Mouse (Mus musculus): Measurements from ENCODE around the gene Fam219b.

The Fam219b gene

DNA sequence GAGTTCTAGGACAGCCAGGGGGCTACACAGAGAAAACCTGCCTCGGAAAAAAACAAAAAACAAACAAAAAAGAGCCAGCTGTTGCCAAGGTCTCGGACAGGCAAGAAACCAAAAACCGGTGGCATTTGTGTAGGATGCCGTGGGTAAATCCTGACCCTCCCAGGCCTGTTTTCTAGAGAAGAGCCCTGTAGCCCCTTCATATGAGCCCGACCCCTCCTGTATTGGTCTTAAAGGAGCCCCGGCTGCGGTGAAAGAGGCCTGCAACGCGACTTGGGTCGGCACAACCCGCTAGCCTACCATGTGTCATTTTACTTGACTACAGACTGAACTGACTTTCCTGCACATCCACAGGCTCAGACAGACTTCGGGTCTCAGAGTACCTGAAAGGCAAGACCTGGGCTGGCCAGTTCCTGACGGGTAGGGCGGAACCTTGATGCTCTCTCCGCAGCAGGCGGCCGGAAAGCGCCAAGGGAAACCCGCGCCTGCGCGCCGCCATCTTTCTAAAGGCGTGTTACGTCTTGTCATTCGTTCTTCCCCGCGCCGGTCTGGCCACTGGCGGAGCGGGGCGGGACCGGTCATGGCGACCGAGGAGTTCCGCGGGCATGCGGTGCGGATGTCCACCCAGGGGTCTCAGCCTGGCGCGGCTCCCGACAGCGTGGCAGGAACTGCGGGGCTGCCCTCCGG lies at the start of gene Fam219b:
Fam219b (plus strand) TSS at position 485 of the 684 bp plus-strand sequence.
- DNase-seq = peak; percentile 90

DNA sequence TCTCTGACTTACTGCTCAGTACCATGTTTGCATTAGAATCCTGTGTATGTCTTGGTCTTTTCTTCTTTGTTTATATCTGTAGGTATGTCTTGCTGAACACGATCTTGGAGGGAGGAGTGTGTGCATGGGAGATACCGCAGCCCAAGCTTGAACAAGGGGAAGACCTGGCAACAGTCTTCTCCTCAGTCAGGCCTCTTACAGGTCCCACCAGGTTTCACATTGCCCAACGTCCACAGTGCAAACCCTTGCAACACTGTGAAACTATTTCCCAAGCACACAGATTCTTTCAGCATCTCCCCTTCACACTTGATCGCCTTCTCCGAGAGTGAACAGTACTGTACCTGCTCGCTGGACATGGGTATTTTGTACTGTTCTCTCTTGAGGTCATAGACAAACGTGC lies 49.5 kb upstream of the Fam219b start:
- DNase-seq = no peak

DNA sequence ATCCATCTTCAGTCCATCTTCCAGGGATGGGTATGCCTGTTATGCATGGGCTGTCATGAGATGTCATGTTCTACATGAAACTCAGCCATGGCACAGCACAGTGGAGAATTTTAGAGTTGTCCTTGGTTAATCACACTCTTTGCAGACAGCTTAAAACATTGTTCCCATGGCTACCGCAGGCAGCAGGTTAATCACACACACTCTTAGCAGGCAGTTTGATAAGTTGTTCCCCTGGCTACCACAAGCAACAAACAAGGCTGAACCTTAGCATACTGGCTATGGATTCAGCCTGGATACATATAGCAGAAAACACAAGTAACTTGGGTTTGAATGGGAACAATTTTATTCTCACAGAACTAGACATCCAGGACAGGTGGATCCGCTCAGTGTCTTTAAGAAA lies 43.8 kb upstream of the Fam219b start:
- no peak for DNase-seq

DNA sequence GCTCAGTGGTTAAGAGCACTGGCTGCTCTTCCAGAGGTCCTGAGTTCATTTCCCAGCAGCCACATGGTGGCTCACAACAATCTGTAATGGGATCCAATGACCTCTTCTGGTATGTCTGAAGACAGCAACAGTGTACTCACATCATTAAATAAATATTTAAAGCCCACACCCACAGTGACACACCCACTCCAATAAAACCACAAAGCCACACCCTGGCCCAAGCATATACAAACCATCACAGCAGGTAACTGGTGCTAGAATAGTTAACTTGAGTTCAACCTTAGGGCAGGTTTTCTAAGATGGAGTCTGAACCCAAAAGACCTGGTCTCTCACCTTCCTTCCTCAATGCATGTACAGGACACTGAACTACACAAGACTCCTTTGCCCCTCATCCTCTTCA lies 42.4 kb upstream of the Fam219b start:
- DNase-seq = no peak

DNA sequence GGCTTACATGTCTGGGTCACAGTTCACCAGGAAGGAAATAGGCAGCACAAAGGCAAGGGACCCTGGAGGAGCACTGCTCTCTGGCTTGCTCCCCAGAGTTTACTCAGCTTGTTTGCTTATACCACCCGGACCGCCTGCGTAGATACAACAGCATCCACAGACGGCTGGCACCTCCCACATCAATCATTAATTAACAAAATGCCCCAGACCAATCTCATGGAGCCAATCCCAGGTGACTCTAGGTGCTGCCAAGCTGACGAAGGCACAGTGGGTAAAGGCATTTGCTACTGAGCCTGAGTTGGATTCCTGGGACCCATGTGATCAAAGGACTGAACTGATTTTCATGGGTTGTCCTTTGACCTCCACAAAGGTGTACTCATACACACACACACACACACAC lies 40.1 kb upstream of the Fam219b start:
- no peak for DNase-seq

DNA sequence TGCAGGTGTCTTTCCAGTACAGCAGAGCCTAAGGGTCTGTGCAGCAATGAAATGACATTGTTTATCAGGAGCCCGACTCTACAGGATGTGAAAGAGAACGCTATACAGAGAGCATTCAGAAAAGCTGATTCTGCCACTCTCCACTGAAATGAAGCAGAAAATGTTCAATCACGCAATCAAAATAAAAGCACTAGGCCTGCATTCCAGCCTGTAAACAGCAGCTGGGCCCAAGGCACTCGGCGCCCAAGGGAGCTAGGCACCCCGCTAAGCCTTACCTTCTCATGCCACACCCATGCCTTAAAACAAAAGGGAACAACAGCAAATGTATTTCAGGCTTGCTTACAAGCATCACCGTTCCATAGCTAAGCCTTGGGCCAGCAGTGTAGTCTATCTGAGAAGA lies 38.8 kb upstream of the Fam219b start:
- no peak for DNase-seq

DNA sequence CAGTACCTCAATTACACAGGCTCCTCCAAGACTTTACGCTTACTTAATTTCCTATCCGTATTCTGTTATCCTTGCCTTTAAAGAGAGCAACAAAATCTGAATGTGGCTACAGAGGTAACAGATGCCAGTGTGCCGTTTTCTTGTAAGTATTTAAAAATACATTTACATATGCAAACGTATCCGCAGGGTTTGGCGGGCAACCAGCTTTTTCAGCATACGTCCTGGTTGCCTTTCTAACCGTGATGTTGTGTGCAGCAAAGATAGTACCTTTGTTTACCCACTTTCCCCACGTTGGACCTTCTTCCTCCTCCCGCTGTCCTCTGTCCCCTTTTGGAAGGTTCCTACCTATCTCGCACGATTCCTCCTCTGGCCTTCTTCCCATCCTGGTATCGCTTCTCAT lies 35.9 kb upstream of the Fam219b start:
- DNase-seq = no peak

DNA sequence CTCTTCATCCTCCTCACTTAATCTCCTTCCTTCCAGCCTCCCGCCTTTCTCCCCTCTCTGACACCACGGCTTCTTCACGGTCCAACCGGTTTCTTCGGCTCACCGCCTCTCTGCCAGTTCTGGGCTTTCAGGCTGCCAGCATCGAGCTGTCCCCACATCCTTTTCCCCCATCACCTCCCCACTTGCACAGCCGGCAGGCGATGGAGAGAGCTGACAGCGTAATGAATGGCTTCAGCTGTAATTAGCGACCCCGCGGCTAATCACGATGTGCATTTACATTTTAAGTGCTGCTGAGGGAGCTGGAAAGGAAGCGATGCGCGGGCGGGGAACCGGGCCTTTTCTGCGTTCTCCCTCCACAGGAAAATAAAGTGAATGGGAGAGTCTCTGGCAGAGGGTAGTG lies 35.5 kb upstream of the Fam219b start:
- DNase-seq = no peak

DNA sequence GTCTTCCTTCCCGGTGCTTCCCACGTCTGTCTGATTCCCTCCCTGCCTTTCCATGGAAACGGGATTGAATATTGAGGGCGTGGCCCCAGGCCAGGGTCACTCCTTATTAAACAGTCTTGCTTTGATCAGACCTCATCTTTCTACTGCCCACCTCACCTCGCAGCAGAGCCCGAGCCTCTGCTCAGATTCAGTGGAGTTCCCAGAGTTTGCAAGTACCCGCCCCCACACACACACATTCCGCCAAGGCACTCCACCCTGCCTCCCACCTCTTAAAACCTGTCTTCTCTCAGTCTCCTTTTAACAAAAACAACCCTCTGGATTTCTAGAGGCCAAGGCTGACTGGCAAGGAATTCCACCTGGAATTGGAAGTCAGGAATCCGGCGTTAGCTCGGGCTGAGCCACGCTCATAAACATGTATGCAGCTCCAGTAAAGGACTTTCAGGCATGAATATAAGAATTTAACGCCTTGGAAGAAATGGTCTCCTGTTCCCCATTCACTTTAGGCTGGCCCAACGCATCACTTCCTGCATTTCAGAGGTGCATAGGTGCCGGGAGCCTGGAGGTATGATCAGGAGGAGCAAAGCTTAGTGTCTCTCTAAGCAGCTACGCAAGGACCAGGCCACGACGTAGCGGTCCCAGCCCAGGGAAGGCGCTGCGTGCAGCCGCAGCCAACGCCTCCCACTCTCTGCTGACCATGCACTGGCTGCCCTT lies 34.3 kb upstream of the Fam219b start:
- DNase-seq = no peak

DNA sequence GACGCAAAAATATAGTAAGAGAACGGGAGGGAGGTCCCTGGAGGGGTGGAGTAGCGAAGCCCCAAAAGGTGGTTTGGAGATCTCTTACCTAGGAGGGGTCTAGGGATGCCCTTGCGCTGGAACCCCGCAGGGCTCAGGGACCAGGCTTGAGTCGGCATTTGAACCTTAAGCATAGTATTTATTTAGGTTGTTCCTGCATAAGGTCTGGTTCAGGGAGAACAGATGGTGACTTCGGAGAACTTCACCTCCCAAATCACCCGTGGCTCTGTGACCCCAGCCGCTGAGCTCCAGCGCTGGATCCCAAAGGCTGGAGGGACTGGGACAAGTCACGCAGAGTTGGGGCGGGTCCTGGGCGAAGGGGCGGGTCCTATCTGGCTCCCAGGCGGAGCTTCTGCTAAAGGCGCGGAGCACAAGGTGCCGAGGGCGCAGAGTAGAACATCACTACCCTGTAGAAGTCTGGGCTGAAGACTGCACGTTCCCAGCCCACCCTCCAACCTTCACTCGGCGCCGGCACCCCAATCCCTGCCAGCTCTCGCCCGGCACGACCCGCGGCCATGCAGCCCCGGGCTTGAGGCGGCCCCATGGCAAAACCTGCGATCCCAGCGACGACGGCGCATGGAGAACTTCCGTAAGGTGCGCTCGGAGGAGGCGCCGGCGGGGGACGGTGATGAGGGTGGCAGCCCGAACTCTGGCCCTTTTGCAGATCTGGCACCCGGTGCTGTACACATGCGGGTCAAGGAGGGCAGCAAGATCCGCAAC lies 33.5 kb upstream of the Fam219b start, which contains the start of gene Rpp25:
Rpp25 (plus strand) TSS at position 405 of the 759 bp plus-strand sequence.
- no peak for DNase-seq

DNA sequence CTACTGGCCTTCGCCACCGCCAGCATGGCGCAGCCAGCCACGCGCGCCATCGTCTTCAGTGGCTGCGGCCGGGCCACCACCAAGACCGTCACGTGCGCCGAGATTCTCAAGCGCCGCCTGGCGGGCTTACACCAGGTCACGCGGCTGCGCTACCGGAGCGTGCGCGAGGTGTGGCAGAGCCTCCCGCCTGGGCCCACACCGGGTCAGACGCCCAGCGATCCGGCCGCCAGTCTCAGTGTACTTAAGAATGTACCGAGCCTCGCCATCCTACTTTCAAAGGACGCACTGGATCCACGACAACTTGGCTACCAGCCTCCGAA lies 33.0 kb upstream of the Fam219b start:
- DNase-seq = peak; percentile 23

DNA sequence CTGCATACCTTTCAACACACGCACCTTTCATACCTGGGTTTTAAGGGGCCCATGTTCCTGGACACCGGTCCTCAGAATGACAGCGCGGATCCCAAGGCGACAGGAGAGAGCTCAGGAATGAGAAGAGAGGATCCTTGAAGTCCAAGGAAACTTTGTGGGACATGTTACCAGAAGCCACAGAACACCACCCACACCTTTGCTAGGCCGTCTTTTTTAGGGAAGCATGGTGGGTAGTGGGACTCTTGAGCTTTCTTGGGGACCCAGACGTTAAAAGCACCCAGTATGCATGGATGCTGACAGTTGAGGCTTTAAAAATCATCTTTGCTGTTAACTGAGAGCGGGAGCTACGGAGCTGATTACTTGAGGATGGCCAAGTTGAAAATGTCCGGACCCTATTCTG lies 32.4 kb upstream of the Fam219b start:
- DNase-seq = no peak

DNA sequence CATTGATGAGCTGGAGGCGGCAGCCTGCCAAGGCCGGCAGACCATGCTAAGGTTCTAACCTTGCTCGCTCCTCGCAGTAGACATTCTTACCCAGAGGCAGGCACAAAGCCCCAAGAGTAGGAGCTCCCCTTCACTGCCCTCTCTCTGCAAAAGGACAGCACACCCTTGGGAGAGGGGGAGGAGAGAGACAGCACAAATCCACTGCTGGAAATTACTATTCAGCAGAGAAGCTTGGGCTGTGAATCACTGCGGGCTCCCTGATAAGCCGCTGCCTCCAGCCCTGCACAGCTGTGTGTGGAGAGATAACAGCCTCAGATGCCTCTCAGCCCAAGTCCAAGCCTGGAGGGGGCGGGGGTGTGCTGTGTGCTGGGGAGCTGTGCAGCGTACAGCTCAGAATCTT lies 31.6 kb upstream of the Fam219b start:
- no peak for DNase-seq

DNA sequence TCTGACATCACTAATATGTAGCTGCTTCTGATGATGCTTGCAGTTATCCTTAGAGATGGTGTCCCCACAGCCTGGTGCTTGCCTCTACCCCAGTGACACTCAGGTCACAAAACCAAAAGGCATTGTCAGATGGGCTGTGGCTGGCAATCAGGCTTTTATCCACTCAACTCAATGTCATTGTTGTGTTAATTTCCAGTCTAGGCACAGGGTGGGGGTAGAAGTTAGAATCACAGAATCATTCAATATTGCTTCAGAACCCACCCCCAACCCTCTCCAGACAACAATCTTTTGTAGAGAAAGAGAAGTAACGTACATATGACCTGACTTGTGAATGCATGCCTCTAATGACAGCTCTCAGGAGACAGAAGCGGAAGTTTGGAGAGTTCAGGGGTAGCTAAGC lies 26.8 kb upstream of the Fam219b start:
- no peak for DNase-seq

DNA sequence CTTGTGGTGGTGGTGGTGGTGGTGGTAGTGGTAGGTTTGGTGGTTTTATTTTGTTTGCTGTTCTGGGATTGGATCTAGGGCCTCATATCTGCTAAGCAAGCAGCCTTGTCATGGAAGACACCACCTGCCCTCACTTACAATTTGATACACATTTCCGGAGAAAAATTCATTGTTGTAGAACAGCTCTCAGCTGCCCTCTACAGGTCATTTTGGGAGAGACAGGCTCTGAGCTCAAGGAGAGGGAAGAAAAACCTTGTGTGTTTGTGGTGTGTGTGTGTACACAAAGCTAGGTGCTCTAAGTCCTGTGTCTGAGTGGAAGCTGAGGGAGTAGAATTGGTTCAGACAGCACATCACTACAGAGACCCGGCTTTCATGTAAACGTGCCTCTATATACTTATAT lies 20.2 kb upstream of the Fam219b start:
- DNase-seq = peak; percentile 75

DNA sequence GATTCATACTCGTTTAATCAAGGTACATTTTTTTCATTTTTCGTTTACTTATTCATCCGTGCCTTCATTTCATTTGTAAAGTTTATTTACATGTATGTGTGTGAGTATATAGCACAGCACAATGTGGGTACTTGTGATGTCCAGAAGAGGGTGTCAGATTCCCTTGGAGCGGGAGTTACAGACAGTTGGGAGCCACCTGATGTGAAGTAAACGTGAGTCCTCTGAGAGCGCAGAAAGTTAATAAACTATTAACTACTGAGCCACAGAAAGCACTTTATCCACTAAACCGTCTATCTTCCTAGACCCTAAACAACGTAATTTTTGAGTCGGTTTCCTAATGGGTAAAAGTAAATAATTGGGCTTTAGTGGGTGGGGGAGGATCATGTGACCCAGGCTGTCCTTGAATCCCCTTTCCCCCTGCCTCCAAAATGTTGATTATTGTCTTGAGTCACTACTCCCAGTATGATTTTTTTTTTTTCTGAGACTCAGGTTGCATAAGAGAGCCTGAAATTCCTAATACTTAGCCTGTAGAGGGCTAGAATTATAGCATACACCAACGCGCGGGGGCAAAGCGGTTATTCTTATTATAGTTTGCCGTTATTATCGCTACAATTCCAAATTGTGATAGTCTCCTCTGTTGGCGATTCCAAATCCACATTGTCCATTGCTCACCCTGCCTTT lies 16.8 kb upstream of the Fam219b start:
- DNase-seq = peak; percentile 64

DNA sequence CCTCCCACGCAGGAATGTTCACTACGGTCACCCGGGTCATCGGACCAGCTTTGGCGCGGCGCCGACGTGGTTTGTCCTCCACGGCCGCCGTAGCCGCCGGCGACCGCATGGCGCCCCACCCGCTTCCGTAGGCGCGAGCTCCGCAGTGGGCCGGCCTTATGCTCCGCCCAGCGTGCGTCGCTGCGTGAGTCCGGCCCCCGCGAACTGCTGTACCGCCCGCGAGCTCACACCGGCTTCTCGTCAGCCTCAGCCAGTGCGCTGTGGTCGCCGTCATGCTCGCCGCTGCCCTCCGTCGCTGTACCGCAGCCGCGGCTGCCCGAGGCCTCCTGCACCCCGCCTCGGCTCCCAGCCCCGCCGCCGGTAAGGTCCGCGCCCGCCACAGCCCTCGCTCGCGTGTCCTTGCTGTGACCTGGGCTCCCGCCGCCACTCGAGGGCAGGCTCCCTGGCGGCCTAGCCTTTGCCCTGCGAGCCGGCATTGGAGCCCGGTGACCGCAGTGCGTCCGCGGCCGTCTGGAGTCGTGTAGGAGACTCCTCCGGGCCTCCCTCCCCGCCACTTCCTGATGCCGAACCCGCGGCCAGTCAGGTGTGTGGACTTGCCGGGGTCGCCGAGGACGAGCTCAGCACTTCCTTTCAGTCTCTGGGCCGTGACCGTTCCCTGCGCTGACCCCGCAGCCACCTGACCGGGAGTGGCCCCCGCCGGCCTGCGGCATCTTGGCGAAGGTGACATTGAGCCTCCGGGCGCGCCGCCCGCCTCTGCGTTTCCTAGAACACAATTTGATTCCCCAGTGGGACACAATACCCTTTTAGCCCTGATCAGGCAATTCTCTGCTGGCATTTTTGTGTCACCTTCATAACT lies 16.0 kb upstream of the Fam219b start, which contains the start of gene Cox5a:
Cox5a (plus strand) TSS at position 219 of the 856 bp plus-strand sequence.
- DNase-seq = peak; percentile 95

DNA sequence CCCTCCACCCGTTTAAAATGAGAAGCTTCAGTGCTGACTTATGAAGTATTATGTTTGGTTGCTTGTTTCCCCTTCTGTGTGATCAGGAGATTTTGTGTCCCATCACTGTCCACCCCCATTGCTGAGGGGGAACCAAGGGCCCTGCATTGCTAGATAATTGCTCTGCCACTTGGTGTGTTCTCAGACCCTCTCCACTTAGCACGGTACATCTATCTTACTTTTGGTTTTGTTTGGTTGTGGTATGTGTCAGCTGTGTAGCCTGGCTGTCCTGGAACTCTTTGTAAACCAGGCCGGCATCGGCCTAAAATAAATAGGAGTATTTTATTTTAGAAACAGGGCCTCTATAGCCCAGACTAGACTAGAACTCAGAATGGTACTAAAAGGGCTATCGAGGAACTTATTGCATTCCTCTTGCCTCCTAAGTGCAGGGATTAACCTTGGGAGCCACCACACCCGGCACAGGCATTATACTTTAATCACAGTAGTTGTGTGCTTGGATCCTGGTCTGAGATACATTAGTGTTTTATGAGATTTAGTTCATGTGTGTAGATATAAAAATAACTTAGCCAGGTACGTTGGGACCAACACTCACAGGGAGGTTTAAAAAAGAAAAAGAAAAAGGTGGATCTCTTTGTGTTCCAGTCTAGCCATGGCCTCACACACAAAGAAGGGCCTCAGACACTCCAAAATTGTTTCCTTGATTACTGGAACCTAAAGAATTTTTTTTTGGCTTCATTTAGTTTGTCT lies 15.0 kb upstream of the Fam219b start:
- DNase-seq = peak; percentile 27

DNA sequence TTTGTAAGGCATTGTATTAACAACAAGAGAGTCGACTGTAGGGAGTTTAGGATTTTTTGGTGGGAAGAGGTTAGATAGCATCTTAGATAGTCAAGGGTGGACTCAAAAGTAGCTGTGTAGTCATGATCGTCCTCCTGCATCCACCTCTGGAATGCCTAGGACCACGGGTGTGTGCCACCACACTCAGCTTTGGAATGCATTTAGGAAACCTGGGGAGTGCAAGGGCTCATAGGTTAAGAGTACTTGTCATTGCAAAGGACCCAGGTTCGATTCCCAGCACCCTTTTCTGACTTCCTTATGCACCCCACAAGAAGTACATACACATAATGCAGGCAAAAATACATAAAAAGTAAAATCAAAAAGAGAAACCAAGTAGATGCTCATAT lies 14.5 kb upstream of the Fam219b start:
- DNase-seq = peak; percentile 24

DNA sequence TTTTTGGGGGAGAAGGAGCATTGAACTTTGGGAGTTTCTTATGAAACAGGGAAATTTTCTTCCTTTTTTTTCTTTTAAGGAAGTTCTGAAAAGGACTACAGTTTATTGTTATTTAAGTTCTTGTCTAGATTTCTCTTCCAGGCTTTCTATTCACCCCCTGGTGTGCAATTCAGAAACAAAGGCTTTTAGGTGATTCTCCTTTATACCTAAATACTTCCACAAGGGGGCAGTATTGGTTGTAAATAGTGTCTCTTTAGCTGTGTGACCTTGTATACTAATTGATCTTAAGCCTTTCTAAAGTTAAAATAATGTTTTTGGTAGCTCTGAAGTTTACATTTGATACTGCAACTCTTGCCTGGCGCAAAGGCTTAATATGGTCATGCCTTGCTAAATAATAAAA lies 13.6 kb upstream of the Fam219b start:
- peak; percentile 82 for DNase-seq

DNA sequence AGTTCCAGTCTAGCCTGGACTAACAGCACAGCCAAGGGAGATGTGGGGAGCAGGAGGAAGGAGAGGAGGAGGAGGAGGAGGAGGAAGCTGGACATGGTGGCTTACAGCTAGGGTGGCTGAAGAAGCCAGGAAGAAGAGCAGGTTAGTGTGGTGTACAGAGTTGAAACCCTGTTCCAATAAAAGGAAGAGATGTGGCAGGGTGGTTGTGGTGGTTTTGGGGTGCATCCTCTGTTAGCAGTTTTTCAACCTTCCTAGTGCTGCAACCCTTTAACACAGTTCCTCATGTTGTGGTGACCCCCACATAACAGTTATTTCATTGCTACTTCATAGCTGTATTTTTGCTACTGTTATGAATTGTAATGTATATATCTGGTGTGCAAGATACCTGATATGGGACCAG lies 12.9 kb upstream of the Fam219b start:
- no peak for DNase-seq

DNA sequence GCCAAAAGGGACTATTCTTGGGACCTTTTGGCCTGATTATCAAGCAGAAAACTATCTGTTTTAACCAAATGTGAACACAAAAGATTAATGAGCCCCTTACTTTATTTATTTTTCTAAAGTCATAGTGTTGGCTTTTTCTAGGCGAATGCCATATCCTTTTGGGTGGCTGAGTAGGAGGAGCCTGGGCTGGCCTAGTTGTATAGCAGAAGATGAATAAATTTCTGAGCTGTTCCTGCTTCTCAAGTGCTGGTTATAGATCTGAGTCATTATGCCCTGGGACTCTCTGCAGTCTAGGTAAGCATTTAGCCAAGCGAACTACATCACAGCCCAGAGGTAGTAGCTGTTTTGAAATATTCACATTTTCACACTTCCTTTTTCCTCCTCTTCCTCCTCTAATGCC lies 11.8 kb upstream of the Fam219b start:
- peak; percentile 28 for DNase-seq
